Mouse (Mus musculus): Measurements from ENCODE around the gene Fndc3b. TPM values are rescaled to one million over a fixed set of nuclear protein-coding genes. Genes with fewer than 3 reads are reported as not detected.

The Fndc3b gene
- polyA plus RNA-seq, 1 experiment, result 14.2 TPM

- H3K4me1 ChIP-seq (ENCODE audit: control insufficient read depth, insufficient read depth, low read length), result no peaks in the 10 kb centered on the region
- H3K27ac ChIP-seq (ENCODE audit: insufficient read depth, low read depth, low read length), result no peak overlapping the region
- no peaks in the 10 kb centered on the region for H3K27me3 ChIP-seq (replicated peaks; ENCODE audit: control insufficient read depth, insufficient read depth, low read length)
- no peaks in the 10 kb centered on the region; the same call in none of the 2 replicates for H3K36me3 ChIP-seq (ENCODE audit: control insufficient read depth, insufficient read depth, low read length)
- 81% methylated on average over 13 of the region's 13 CpGs for WGBS
- DNase-seq, result peak; percentile 33
- TF ChIP-seq POLR2A (IDR thresholded peaks at IDR 0.05; ENCODE audit: low read depth, low read length) (no peak), CTCF (conservative IDR thresholded peaks at IDR 0.05; ENCODE audit: insufficient read depth, insufficient read length, low read depth, low read length) (peak; percentile 27; the same call in 1 of the 2 replicates)
- no peak overlapping the region for H3K4me3 ChIP-seq (ENCODE audit: insufficient read depth, low read depth, low read length)
These were observed 257.5 kb downstream of the Fndc3b start for GRCm38 (mm10) chr3:27453453-27454098.

GRCm38 (mm10) chr3:27449447-27449846, 261.7 kb downstream of the Fndc3b start:
- no peak for TF ChIP-seq POLR2A (IDR thresholded peaks at IDR 0.05; ENCODE audit: low read depth, low read length)
- TF ChIP-seq CTCF (conservative IDR thresholded peaks at IDR 0.05; ENCODE audit: insufficient read depth, insufficient read length, low read depth, low read length), result no peak
- Histone ChIP-seq H3K36me3 (ENCODE audit: control insufficient read depth, insufficient read depth, low read length) (no peaks in the 10 kb centered on the region; the same call in 1 of the 2 replicates), H3K27ac (ENCODE audit: insufficient read depth, low read depth, low read length) (no peak overlapping the region), H3K27me3 (replicated peaks; ENCODE audit: control insufficient read depth, insufficient read depth, low read length) (no peaks in the 10 kb centered on the region), H3K4me1 (ENCODE audit: control insufficient read depth, insufficient read depth, low read length) (no peaks in the 10 kb centered on the region), H3K4me3 (ENCODE audit: insufficient read depth, low read depth, low read length) (no peak overlapping the region)
- 82% methylated on average over 4 of the region's 4 CpGs for WGBS
- no peak for DNase-seq

GRCm38 (mm10) chr3:27448367-27448766, 262.7 kb downstream of the Fndc3b start:
- TF ChIP-seq CTCF (conservative IDR thresholded peaks at IDR 0.05; ENCODE audit: insufficient read depth, insufficient read length, low read depth, low read length) (no peak; the same call in 1 of the 2 replicates), POLR2A (IDR thresholded peaks at IDR 0.05; ENCODE audit: low read depth, low read length) (no peak)
- 88% methylated on average over 9 of the region's 9 CpGs for WGBS
- no peaks in the 10 kb centered on the region for H3K36me3 ChIP-seq (ENCODE audit: control insufficient read depth, insufficient read depth, low read length)

GRCm38 (mm10) chr3:27439704-27440103, 271.4 kb downstream of the Fndc3b start:
- H3K4me1 ChIP-seq (ENCODE audit: control insufficient read depth, insufficient read depth, low read length), result no peaks in the 10 kb centered on the region
- WGBS, result 83% methylated on average over 16 of the region's 16 CpGs
- no peak overlapping the region for H3K4me3 ChIP-seq (ENCODE audit: insufficient read depth, low read depth, low read length)
- no peak for DNase-seq
- no peaks in the 10 kb centered on the region for H3K36me3 ChIP-seq (ENCODE audit: control insufficient read depth, insufficient read depth, low read length)
- H3K27ac ChIP-seq (ENCODE audit: insufficient read depth, low read depth, low read length), result no peak overlapping the region
- H3K27me3 ChIP-seq (replicated peaks; ENCODE audit: control insufficient read depth, insufficient read depth, low read length), result no peaks in the 10 kb centered on the region
- TF ChIP-seq POLR2A (IDR thresholded peaks at IDR 0.05; ENCODE audit: low read depth, low read length) (no peak), CTCF (conservative IDR thresholded peaks at IDR 0.05; ENCODE audit: insufficient read depth, insufficient read length, low read depth, low read length) (no peak)

More at GRCm38 (mm10) chr3:27448367-27448766, 262.7 kb downstream of the Fndc3b start:
- peak; percentile 30 for DNase-seq
- Histone ChIP-seq H3K4me3 (ENCODE audit: insufficient read depth, low read depth, low read length) (no peak overlapping the region), H3K4me1 (ENCODE audit: control insufficient read depth, insufficient read depth, low read length) (no peaks in the 10 kb centered on the region), H3K27ac (ENCODE audit: insufficient read depth, low read depth, low read length) (no peak overlapping the region), H3K27me3 (replicated peaks; ENCODE audit: control insufficient read depth, insufficient read depth, low read length) (no peaks in the 10 kb centered on the region)

- peak; percentile 43 for DNase-seq
- no peak overlapping the region for H3K27ac ChIP-seq (ENCODE audit: insufficient read depth, low read depth, low read length)
- no peak overlapping the region for H3K4me3 ChIP-seq (ENCODE audit: insufficient read depth, low read depth, low read length)
- TF ChIP-seq CTCF (conservative IDR thresholded peaks at IDR 0.05; ENCODE audit: insufficient read depth, insufficient read length, low read depth, low read length) (no peak), POLR2A (IDR thresholded peaks at IDR 0.05; ENCODE audit: low read depth, low read length) (no peak)
- H3K4me1 ChIP-seq (ENCODE audit: control insufficient read depth, insufficient read depth, low read length), result peaks cover 2% of the 10 kb centered on the region
- 50% methylated on average over 6 of the region's 6 CpGs for WGBS
- no peaks in the 10 kb centered on the region for H3K27me3 ChIP-seq (replicated peaks; ENCODE audit: control insufficient read depth, insufficient read depth, low read length)
- H3K36me3 ChIP-seq (ENCODE audit: control insufficient read depth, insufficient read depth, low read length), result no peaks in the 10 kb centered on the region
These were observed 275.9 kb downstream of the Fndc3b start for GRCm38 (mm10) chr3:27435096-27435620.

GRCm38 (mm10) chr3:27432981-27433380, 278.1 kb downstream of the Fndc3b start:
- DNase-seq, result peak; percentile 53
- H3K27ac ChIP-seq (ENCODE audit: insufficient read depth, low read depth, low read length), result no peak overlapping the region; the same call in 1 of the 2 replicates
- peaks cover 10% of the 10 kb centered on the region for H3K4me1 ChIP-seq (ENCODE audit: control insufficient read depth, insufficient read depth, low read length)
- TF ChIP-seq CTCF (conservative IDR thresholded peaks at IDR 0.05; ENCODE audit: insufficient read depth, insufficient read length, low read depth, low read length) (no peak), POLR2A (IDR thresholded peaks at IDR 0.05; ENCODE audit: low read depth, low read length) (no peak)
- no peaks in the 10 kb centered on the region for H3K27me3 ChIP-seq (replicated peaks; ENCODE audit: control insufficient read depth, insufficient read depth, low read length)
- H3K4me3 ChIP-seq (ENCODE audit: insufficient read depth, low read depth, low read length), result no peak overlapping the region
- 61% methylated on average over 3 of the region's 3 CpGs for WGBS
- no peaks in the 10 kb centered on the region for H3K36me3 ChIP-seq (ENCODE audit: control insufficient read depth, insufficient read depth, low read length)

GRCm38 (mm10) chr3:27430621-27431263, 280.4 kb downstream of the Fndc3b start:
- H3K27me3 ChIP-seq (replicated peaks; ENCODE audit: control insufficient read depth, insufficient read depth, low read length), result no peaks in the 10 kb centered on the region
- DNase-seq, result peak; percentile 76
- TF ChIP-seq POLR2A (IDR thresholded peaks at IDR 0.05; ENCODE audit: low read depth, low read length) (no peak), CTCF (conservative IDR thresholded peaks at IDR 0.05; ENCODE audit: insufficient read depth, insufficient read length, low read depth, low read length) (no peak)
- H3K27ac ChIP-seq (ENCODE audit: insufficient read depth, low read depth, low read length), result peak overlapping the region; percentile 77
- H3K4me1 ChIP-seq (ENCODE audit: control insufficient read depth, insufficient read depth, low read length), result peaks cover 10% of the 10 kb centered on the region
- peaks cover 2% of the 10 kb centered on the region; the same call in 1 of the 2 replicates for H3K36me3 ChIP-seq (ENCODE audit: control insufficient read depth, insufficient read depth, low read length)
- no peak overlapping the region for H3K4me3 ChIP-seq (ENCODE audit: insufficient read depth, low read depth, low read length)
- 58% methylated on average over 13 of the region's 13 CpGs for WGBS

Measured in kidney, adult 2 months (tissue).